Mouse (Mus musculus): Measurements from ENCODE around the gene 2210011C24Rik.

DNA sequence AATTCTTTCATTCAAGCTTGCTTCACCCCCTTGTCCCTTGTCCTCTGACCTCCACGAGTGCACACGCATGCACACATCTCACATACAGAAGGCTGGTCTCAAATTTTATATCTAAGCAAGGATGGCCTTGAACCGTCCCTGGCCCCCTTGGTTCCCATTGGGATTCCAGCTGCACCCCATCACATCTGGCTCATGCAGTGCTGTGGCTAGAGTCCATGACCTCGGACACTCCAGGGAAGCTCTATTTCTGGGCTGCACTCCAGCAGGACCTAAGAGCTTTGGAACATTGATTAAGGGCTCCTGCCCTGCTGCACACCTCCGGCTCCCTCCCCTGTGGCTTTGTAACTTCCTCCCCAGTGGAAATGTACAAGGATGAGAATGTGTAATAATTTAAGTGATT lies 26.0 kb upstream of the 2210011C24Rik start:
- TF ChIP-seq POLR2A (IDR thresholded peaks at IDR 0.05; ENCODE audit: low read depth, low read length) = no peak
- no peak for TF ChIP-seq CTCF (IDR thresholded peaks at IDR 0.05; ENCODE audit: borderline replicate concordance, insufficient read depth, low read length)
